Mouse (Mus musculus) neural tube, embryonic 10.5 days (tissue): ENCODE measurements around the gene Fam13c.

Experiments
- DNase-seq: peaks from one replicate; pipeline ENCODE4 v3.0.0-alpha.2; 2017; ENCODE audit warnings: low spot score; ENCODE audit errors: extremely low spot score

Gene Fam13c

GRCm38 (mm10) chr10:70458574-70459263 lies 18.4 kb downstream of the Fam13c start:
- DNase-seq = no peak

- DNase-seq = no peak
These were observed 25.4 kb downstream of the Fam13c start for GRCm38 (mm10) chr10:70465638-70466037.

DNA sequence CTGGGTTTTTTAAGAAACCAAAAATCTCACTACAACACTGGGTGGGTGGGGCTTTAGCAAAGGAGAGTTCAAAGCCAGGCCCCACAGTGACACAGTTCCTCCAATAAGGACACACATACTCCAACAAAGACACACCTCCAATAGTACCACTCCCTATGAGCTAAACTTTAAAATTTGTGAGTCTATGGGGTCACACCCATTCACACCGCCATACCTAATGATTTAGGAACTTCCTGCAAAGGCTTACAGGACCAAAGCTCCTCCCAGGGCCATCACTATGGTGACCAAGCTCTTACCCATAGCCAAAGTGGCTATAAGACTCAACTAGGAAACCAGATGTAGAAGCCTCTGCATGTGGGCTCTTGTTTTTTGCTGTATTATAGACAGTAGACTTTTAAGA lies 30.6 kb downstream of the Fam13c start:
- DNase-seq = no peak

GRCm38 (mm10) chr10:70477741-70478145 lies 37.5 kb downstream of the Fam13c start:
- DNase-seq = no peak

GRCm38 (mm10) chr10:70483736-70484135 lies 43.5 kb downstream of the Fam13c start:
- no peak for DNase-seq

- DNase-seq = no peak
These were observed 44.4 kb downstream of the Fam13c start for GRCm38 (mm10) chr10:70484568-70485286.

GRCm38 (mm10) chr10:70485287-70485612 lies 45.0 kb downstream of the Fam13c start:
- peak; percentile 33 for DNase-seq

GRCm38 (mm10) chr10:70486651-70487050 lies 46.4 kb downstream of the Fam13c start:
- DNase-seq = no peak

DNA sequence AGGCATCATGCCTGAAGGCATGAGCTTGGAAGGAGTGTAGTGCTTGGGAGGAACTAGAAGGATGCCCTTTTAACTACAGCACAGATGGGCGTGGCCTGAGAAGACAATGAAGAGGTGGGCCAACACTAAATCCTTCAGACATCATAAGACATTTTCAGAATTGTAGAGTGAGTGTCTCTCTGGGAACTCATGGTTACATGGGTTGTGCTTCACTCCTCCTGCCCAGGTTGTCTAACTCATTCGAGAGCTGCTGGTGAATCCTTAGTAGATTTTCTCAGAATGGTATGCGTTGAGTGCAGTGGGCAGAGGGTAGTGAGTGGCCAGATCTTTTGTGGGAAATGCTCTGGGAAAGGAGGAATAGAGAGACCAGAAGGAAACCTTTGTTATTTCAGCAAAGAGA lies 53.6 kb downstream of the Fam13c start:
- DNase-seq = no peak

DNA sequence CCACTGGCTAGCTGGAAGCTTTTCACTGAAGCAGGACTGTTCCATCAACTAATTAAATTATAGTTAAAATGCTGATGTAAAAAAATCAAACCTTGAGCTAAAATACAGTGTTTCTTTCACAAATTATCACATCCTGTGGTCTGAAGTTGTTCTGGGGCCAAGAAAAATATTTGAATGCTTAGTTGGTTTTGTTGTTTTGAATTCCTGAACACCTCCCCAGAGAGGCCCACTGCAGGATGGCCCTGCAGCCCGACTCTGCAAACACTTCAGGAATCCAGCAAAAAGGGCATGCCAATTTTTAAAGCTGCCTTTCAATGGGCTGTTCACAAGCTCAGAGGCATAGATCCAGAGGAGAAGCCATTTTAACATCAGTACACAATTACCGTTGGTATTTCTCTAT lies 54.2 kb downstream of the Fam13c start:
- no peak for DNase-seq

DNA sequence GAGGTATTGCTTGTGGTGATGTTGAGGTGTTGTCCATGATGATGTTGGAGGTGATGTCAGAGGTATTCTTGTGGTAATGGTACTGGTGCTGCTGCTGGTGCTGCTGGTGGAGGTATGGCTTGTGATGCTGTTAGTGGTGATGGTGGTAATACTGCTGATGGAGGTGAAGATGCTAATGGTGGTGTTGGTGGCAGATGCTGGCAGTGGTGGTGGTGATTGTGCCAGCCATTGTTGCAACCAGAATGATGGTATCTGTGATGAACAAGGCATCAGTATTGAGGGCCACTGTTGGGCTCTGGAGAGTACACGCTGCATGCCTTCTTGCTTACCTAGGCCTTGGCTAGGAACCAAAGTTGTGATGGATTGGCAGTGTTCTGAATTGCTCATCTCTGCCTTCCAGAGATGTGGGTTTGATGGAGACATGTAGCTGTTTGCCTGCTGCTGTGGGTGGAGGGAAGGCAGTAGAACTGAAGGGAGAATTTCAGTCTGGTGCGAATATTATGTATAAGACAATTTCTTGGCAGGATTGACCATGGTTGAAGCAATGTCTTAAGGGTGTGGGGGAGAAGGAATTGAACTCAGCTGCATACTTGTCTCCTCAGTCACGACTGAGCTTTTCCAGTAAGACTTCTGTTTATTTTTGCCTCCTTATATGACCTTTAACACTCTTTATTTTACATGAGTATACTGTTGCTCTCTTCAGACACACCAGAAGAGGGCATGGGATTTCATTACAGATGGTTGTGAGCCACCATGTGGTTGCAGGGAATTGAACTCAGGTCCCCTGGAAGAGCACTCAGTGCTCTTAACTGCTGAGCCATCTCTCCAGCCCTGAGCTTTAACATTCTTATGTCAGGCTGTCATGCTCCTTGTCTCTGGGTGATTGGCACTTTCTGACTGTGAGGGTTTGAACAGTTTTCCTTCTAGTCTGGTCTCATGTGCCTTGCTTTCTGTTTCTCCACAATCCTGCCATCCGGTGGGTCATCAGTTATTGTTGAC lies 55.1 kb downstream of the Fam13c start:
- no peak for DNase-seq

DNA sequence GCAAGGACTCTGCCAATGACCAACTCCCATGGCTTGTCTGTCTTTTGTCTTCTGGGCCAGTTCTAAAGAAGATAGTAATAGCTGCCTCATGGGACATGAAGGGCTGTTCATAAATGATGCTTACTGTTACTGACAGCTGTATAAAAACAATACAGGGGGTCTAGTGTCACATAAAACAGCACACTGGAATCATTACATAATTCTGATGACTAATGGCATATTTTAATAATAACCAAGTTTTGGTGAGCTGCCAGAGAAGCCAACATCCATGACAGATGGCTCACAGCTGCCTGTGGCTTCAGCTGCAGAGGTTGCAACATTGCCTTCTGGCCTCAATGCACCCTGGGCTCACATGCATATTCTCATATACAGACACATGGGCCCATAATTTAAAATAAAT lies 56.7 kb downstream of the Fam13c start:
- no peak for DNase-seq

- no peak for DNase-seq
These were observed 58.0 kb downstream of the Fam13c start for GRCm38 (mm10) chr10:70498328-70498727.

DNA sequence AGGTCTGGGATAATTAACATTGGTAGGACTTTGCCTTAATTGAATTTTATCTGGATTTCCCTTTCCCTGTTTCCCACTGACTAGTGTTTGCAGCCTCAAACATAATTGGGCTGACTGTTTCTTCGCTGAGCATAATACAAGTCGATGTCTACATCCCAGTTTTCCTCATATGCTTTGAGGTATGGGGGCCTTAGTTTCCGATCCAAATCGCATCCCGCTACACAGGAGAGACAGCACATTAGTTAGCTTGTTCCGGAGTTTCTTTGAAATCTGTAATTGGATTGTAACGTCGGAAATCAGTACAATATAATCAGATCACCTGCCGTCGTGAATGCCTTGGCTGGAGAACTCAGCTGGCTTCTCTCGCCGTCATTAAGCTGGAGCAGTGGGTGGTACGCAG lies 59.0 kb downstream of the Fam13c start:
- no peak for DNase-seq

- no peak for DNase-seq
These were observed 64.6 kb downstream of the Fam13c start for GRCm38 (mm10) chr10:70504871-70505270.

DNA sequence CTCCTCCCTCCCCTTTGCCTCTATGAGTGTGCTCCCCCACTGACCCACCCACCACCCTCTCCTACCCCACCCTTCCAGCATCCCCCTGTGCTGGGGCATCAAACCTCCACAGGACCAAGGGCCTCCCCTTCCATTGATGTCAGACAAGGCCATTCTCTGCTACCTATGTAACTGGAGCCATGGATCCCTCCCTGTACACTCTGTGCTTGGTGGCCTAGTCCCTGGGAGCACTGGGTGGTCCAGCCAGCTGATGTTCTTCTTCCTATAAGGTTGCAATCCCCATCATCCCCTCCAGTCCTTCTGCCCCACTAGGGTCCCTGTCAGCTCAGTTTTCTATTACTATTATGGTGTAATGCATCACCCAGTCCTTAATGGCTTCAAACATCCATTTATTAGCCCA lies 65.1 kb downstream of the Fam13c start:
- no peak for DNase-seq

- no peak for DNase-seq
These were observed 65.6 kb downstream of the Fam13c start for GRCm38 (mm10) chr10:70505842-70506241.

- DNase-seq = no peak
These were observed 66.4 kb downstream of the Fam13c start for GRCm38 (mm10) chr10:70506499-70507168.

DNA sequence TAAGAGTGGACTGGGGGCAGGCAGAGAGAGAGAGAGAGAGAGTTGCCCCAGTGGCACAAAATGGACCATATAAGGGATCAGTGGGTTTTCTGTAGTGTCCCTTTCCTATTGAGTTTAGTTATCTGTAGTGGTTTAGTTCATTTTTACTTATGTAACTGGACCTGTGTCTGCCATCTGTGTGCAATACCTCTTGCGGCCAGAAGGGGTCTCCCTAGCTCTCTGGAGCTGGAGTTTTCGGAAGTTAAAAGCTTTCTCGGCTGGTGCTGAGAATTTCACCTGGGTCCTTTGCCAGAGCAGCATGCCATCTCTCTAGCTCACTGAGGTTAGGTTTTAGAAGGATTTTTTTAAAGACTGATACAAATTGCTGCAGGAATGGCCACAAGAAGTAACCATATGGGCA lies 67.6 kb downstream of the Fam13c start:
- no peak for DNase-seq

- DNase-seq = no peak
These were observed 74.6 kb downstream of the Fam13c start for GRCm38 (mm10) chr10:70514848-70515247.

DNA sequence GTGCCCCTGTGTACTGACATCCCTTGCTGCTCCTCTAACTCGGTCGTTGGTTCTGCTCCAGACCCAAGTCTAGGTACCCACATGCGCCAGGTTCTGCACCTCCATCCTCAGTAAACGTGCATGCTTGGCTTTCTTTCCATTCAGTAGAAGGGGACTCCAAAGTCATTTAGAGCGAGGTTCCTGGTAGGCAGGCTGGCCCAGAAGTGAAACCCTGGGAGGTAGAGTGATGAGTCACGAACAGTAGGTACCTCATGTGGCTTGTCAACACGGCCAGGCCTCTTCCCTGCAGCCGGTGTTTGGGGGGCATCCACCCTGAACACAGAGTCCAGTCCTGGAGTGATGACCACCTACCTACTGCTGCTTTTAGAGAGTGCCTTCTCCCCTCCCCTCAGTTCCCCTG lies 76.4 kb downstream of the Fam13c start:
- DNase-seq = no peak
